Mouse (Mus musculus) c-Kit-positive CD71-negative TER-119-negative erythroid progenitor cells, embryonic 14.5 days (primary cell): ENCODE measurements at regions not wholly inside any gene's neighbourhood (a gene's known extent, or its start where the extent isn't known, plus 50 kb on each side); places are given as distances from the start of the nearest gene placed in this dataset.

Experiments used
- DNase-seq: peaks from one replicate; pipeline ENCODE4 v3.0.0-alpha.2; 2013; ENCODE audit warnings: low read depth

- DNase-seq, result no peak
Observed at GRCm38 (mm10) chr9:61046517-61046916, 252.2 kb downstream of the Uaca start.

DNA sequence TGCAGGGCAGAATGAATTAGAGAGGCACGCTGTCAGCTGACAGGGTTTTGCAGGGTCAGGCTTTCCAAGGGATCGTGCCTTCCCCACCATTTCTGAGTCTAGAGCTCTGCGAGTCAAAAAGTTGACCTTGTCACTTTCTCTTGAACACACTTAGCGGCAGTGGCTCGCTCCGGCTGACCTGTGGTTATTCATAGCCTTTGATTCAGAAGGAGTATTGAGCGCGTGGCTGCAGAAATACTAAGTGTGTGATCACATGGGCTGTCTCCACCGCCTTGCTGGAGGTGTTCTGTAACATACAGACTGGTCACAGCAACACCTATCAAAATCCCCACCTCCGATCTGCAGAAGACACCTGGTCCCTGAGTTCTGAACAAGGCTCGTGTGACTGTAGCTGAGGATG is 252.9 kb downstream of the Uaca start:
- no peak for DNase-seq

DNA sequence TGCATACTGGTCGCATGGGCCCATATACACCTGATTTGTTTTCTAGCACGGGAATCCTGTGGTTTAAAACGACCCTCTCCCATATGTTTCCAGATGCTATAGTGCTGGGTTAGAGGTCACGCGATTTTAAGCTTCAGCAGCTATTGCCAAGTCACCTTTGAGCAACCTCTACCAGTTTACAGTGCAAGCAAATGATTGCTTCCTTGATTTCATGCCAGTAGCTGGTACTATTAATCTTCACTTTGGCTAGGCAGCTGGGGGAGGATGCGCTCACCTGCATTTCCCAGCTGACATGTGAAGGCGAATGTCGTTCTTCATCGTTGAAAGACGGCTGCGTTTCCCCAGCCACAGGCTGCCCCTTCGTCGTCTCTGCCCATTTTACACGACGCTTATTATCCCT is 254.2 kb downstream of the Uaca start:
- DNase-seq, result no peak

DNA sequence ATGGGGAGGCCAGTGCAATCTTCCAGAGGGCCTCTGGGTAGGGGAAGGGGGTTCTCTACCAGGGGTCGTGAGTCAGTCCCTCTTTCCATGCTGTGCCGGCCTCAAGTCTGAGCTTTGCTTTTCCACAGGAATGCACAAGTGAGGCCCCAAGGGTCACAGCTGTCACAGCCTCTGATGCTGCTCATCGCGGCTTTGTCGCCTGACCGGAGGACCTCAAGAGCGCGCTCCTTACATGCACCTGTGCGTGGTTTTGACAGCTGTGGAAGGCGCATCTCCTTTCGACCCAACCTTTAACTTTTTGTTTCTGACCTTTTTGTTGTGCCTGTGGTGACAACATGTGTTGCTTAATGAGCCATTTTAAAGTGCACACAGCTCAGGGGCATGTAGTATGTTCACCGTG is 258.3 kb downstream of the Uaca start:
- DNase-seq, result no peak

- no peak for DNase-seq
Observed at GRCm38 (mm10) chr9:61054427-61054826, 260.1 kb downstream of the Uaca start.

- DNase-seq, result no peak
Observed at GRCm38 (mm10) chr9:61055392-61055791, 261.1 kb downstream of the Uaca start.

- DNase-seq, result no peak
Observed at GRCm38 (mm10) chr9:61055928-61056730, 261.8 kb downstream of the Uaca start.

DNA sequence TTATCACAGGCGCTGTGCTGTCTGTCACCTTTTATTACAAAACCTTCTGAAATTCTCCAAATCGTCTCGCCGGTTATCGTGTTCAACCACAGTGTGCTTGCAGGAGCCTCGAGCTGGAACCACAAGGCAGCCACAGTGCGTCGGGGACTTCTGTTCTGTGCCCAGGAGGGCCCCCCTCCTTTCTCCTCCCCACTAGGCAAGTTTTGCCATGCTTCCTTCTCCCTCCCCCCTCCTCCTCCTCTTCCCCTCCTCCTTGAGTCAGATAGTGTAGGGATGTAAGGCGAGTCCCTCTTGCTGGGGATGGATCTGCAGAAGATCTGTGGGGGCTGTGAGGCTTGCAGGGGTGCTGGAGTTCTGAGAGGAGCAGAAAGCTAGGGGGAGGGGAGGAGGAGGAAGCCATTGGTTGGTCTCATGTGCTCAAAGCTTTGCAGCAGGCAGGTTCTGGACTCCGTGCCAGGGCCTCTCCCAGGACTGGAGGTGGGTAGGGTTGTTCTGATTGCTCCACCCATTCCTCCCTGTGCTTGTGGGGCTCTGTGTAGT is 262.5 kb downstream of the Uaca start:
- DNase-seq, result no peak

- DNase-seq, result no peak
Observed at GRCm38 (mm10) chr9:61059225-61059624, 264.9 kb downstream of the Uaca start.

GRCm38 (mm10) chr9:61060958-61061357 is 266.6 kb downstream of the Uaca start:
- DNase-seq, result no peak

- no peak for DNase-seq
Observed at GRCm38 (mm10) chr9:61064714-61065305, 270.5 kb downstream of the Uaca start.

DNA sequence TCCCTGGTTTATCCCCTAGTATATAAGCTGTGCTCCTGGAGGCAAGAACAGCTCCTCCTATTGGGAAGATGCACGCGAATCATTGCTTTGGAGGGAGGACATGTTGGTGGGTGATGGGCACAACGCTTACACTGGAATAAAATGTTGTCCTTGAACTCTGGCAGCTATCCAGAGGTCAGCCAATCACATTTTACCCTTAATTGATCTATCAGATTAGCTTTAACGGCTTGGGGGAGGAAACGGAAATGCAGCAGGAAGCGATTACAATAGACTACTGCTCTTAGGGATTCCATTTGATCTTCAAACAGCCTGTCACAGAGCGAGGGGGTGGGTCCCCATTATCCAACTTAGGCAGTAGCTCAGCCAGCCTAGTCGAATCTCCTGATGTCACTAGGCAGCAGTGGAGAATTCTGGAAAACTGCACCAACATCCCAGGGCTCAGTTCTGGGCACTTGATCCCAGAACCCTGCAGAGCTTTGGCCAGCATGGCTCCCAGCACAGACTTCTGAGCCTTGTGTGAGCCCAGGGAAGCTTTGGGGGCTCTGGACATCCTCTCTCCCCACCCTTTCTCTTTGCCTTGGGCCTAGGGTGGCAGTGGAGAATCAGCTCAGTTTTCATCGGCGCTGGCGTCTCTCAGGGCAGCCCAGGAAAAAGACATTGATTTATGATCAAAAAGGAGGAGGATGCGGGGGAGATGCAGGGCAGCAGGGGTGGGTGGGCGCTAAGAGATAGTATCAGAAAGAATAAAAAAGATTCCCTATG is 275.4 kb downstream of the Uaca start:
- no peak for DNase-seq

- DNase-seq, result no peak
Observed at GRCm38 (mm10) chr9:61070315-61070707, 276.0 kb downstream of the Uaca start.

GRCm38 (mm10) chr9:61070861-61071260 is 276.5 kb downstream of the Uaca start:
- no peak for DNase-seq

DNA sequence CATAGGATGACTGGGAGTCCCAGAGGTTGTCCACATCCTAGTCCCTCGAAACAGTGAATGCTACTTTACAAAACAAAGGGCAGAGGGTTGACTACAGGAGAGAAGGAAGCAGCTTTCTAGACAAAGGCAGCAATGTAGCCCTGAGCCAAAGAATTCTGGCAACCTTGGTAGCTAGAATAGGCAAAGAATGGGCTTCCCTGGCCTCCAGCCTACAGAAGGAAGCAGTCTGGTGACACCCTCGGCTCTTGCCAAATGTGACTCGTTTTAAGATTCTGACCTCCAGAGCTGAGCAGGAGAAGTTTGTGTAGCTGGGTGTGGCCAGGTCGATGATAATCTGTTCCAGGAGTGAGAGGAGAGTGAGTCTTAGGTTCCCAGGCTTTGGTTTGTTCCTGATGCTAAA is 279.1 kb downstream of the Uaca start:
- DNase-seq, result no peak

GRCm38 (mm10) chr9:61075071-61075470 is 280.7 kb downstream of the Uaca start:
- no peak for DNase-seq

DNA sequence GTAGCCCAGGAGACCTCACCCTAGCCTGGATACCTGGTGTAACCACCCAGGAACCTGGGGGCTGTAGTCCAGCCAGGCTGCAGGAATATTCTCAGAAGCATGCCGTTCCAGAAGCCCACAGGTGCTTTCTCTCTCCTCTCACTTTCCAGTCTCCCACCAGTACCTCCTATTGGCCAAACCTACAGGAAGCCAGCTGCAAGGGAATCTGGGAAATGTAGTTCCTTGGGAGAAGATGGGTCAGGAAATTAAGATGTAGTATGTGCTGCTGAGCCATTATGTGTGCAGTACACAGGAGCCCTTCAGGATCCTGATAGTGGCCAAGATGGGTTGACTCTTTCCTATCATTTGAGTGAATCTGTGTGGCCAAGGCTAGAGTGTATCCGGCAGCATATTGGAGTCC is 282.8 kb downstream of the Uaca start:
- no peak for DNase-seq

DNA sequence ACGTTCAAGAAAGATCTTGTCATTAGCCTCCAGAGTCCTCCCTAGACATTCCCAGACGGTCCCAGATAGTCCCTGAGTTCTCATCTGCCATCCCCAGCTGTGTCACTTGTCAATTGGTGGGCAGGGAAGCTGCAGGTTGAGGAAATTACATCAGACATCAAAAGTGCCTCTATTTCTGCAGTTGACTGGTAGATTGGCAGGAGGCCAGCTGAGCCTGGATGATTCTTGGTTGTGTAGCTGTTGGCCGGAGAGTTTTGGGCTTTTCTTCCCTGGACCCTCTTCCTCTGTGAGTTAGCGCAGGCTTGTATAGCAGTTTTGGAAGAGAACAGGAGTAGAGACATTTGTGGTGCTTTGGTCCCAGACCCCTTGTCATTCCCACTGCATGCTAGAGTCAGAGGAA is 283.5 kb downstream of the Uaca start:
- DNase-seq, result no peak

GRCm38 (mm10) chr9:61081474-61082021 is 287.2 kb downstream of the Uaca start:
- no peak for DNase-seq

- DNase-seq, result no peak
Observed at GRCm38 (mm10) chr9:61084655-61085230, 287.4 kb upstream of the Tle3 start.

GRCm38 (mm10) chr9:61087035-61087434 is 285.1 kb upstream of the Tle3 start:
- DNase-seq, result no peak

GRCm38 (mm10) chr9:61089066-61089686 is 283.0 kb upstream of the Tle3 start:
- DNase-seq, result no peak
